Mouse (Mus musculus): Measurements from ENCODE around the gene Cyp2u1.
"Not testable (repeated sequence)": the region's sequence is repeated elsewhere in the genome, so short reads cannot be mapped to it uniquely, and the experiment has no call there.

Gene Cyp2u1

GRCm38 (mm10) chr3:131302452-131303319 is at the start of gene Cyp2u1:
Cyp2u1 (minus strand) TSS chr3:131303227.
- DNase-seq (ENCODE audit: low spot score in 2 of 2) = peak; percentile 85 to 90

- DNase-seq (ENCODE audit: low spot score in 2 of 2) = no peak
Measured at GRCm38 (mm10) chr3:131350539-131350938, 47.5 kb upstream of the Cyp2u1 start.

- no peak for DNase-seq (ENCODE audit: low spot score in 2 of 2)
Measured at GRCm38 (mm10) chr3:131349013-131349412, 46.0 kb upstream of the Cyp2u1 start.

GRCm38 (mm10) chr3:131348579-131348950 is 45.5 kb upstream of the Cyp2u1 start:
- DNase-seq (ENCODE audit: low spot score in 2 of 2) = no peak

GRCm38 (mm10) chr3:131347831-131348578 is 45.0 kb upstream of the Cyp2u1 start:
- no peak for DNase-seq (ENCODE audit: low spot score in 2 of 2)

GRCm38 (mm10) chr3:131345903-131346302 is 42.9 kb upstream of the Cyp2u1 start:
- DNase-seq (ENCODE audit: low spot score in 2 of 2) = no peak

GRCm38 (mm10) chr3:131343311-131343710 is 40.3 kb upstream of the Cyp2u1 start:
- DNase-seq (ENCODE audit: low spot score in 2 of 2) = no peak

- no peak for DNase-seq (ENCODE audit: low spot score in 2 of 2)
Measured at GRCm38 (mm10) chr3:131340885-131341284, 37.9 kb upstream of the Cyp2u1 start.

GRCm38 (mm10) chr3:131339280-131339679 is 36.3 kb upstream of the Cyp2u1 start:
- no peak for DNase-seq (ENCODE audit: low spot score in 2 of 2)

GRCm38 (mm10) chr3:131337749-131338148 is 34.7 kb upstream of the Cyp2u1 start:
- DNase-seq (ENCODE audit: low spot score in 2 of 2) = not testable (repeated sequence)

GRCm38 (mm10) chr3:131336629-131337028 is 33.6 kb upstream of the Cyp2u1 start:
- no peak for DNase-seq (ENCODE audit: low spot score in 2 of 2)

- no peak for DNase-seq (ENCODE audit: low spot score in 2 of 2)
Measured at GRCm38 (mm10) chr3:131335117-131335547, 32.1 kb upstream of the Cyp2u1 start.

- DNase-seq (ENCODE audit: low spot score in 2 of 2) = no peak
Measured at GRCm38 (mm10) chr3:131327189-131327588, 24.2 kb upstream of the Cyp2u1 start.

- no peak for DNase-seq (ENCODE audit: low spot score in 2 of 2)
Measured at GRCm38 (mm10) chr3:131326637-131327036, 23.6 kb upstream of the Cyp2u1 start.

GRCm38 (mm10) chr3:131322081-131322815 is 19.2 kb upstream of the Cyp2u1 start:
- no peak for DNase-seq (ENCODE audit: low spot score in 2 of 2)

GRCm38 (mm10) chr3:131320184-131320583 is 17.2 kb upstream of the Cyp2u1 start:
- peak in 1 of 2 experiments; percentile 67 for DNase-seq (ENCODE audit: low spot score in 2 of 2)

GRCm38 (mm10) chr3:131318211-131318610 is 15.2 kb upstream of the Cyp2u1 start:
- DNase-seq (ENCODE audit: low spot score in 2 of 2) = no peak

- no peak for DNase-seq (ENCODE audit: low spot score in 2 of 2)
Measured at GRCm38 (mm10) chr3:131317126-131317525, 14.1 kb upstream of the Cyp2u1 start.

- DNase-seq (ENCODE audit: low spot score in 2 of 2) = no peak
Measured at GRCm38 (mm10) chr3:131315957-131316510, 13.0 kb upstream of the Cyp2u1 start.

GRCm38 (mm10) chr3:131312340-131312739 is 9.3 kb upstream of the Cyp2u1 start:
- DNase-seq (ENCODE audit: low spot score in 2 of 2) = no peak

- DNase-seq (ENCODE audit: low spot score in 2 of 2) = no peak
Measured at GRCm38 (mm10) chr3:131310572-131310971, 7.5 kb upstream of the Cyp2u1 start.

GRCm38 (mm10) chr3:131307811-131308210 is 4.8 kb upstream of the Cyp2u1 start:
- DNase-seq (ENCODE audit: low spot score in 2 of 2) = no peak
